Mouse (Mus musculus) heart, adult 9 months (tissue): Measurements from ENCODE around the gene Minpp1.

ENCODE experiments used
- DNase-seq, 2 experiments: peaks; one replicate each; pipeline ENCODE4 v3.0.0; 2022; ENCODE audit warnings: low spot score in 2 of 2

The Minpp1 gene

DNA sequence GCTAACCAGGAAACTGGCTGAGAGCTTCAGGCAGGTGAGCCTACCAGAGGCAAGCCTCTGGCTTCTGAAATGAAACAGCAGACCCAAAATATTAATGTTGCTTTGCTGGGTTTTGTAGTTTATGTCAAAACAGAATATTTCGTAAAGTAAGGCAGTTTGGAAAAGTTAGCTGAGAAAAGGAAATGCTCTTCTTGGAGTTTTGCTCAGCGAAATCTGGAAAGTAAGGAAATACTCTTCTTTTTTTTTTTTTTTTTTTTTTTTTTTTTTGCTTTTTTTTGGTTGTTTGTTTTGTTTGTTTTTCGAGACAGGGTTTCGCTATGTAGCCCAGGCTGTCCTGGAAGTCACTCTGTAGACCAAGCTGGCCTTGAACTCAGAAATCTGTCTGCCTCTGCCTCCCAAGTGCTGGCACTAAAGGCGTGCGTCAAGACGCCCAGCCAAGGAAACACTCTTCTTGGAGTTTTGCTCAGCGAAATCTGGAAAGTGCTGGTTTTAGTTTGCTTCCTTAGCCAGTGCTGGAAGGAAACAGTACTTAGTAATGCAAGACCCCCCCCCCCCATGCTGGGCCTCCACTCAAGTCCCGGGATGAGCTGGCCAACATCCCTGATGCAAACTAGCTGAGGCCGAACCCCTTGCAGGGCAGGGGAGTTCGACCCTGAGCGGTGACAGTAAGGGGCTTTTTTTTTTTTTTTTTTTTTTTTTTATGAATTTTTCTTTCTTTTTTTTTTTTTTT lies 3.8 kb downstream of the Minpp1 start:
- DNase-seq = no peak

- DNase-seq = no peak
These were observed 5.4 kb downstream of the Minpp1 start for GRCm38 (mm10) chr19:32490976-32491375.

- DNase-seq = no peak
These were observed 6.8 kb downstream of the Minpp1 start for GRCm38 (mm10) chr19:32492339-32492738.

- DNase-seq = no peak
These were observed 7.4 kb downstream of the Minpp1 start for GRCm38 (mm10) chr19:32492981-32493380.

DNA sequence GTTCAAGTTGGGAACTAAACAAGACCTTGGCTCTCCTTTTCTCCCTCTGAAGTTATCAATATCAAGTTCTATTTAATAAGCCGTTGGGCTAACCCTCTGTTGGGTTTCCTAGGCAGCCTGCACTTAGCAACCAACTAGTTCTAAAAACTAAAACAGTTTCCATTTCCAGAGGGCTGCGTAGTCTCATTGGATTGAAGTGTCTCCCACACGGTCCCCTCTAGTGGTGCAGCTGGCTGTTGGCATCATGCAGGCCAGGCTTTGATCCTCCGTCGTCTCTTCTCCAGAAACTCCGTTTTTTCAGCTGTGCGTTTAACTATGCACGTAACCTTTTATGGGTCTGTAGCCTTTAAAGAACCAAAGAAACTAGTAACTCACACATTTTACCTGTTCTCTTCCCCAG lies 7.9 kb downstream of the Minpp1 start:
- no peak for DNase-seq

GRCm38 (mm10) chr19:32494611-32495010 lies 9.0 kb downstream of the Minpp1 start:
- no peak for DNase-seq

DNA sequence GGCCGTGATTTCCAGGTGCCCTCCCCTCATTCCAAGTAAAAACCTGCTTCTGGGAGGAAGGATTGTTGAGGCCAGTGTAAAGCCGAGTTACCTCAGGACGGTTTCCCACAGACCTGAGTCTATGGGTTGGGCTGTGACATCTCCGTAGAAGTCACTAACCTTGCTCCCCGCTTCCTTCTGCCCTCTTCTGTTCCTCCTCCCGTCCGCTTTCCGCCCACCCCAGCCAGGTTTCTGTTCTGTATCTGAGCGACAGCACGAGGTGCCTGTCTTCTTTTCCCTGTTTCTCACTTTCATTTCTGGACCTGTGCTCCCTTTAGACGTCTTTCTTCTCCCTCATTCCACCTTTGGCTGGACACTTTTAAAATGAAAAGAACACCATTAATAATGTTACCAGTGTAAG lies 9.5 kb downstream of the Minpp1 start:
- DNase-seq = no peak

- no peak for DNase-seq
These were observed 11.8 kb downstream of the Minpp1 start for GRCm38 (mm10) chr19:32497411-32497810.

- DNase-seq = no peak
These were observed 12.4 kb downstream of the Minpp1 start for GRCm38 (mm10) chr19:32498002-32498401.

DNA sequence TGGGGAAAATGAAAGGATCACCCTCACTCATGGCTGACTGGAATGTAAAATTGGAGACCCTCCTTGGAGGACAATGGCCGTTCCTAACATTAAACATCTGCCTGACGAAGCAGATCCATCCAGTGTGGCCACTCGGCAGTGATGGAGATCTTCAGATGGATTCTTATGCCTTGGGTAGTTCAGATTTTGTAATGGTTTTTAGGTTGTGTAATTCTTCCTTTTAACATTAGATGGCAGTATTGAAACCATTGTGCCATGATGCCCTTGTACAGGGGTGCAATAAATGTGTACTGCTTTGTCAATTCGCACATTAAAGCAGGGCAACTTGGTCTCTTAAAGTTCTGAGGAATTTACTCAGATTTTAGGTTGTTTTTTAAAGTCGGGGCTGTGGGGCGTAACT lies 15.8 kb downstream of the Minpp1 start:
- DNase-seq = no peak

GRCm38 (mm10) chr19:32506081-32506480 lies 20.5 kb downstream of the Minpp1 start:
- DNase-seq = no peak

- no peak for DNase-seq
These were observed 20.9 kb downstream of the Minpp1 start for GRCm38 (mm10) chr19:32506514-32506913.

DNA sequence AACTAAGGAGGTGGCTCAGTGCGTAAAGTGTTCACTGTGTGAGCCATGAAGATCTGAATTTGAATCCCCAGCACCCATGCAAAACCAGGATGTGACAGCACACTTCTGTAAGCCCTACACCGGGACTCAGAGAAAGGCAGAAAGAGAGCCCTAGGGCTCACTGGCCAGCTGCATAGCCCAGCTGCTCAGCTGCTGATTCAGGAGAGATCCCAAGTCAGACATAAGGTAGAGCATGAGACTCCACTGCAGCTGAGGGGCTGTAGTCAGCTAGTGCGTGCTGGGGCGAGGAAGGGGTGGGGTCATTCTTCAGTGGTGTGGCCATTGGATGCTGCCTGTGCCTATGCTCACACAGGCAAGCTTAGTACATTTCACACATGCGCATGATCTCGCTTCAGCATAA lies 21.5 kb downstream of the Minpp1 start:
- no peak for DNase-seq

- no peak for DNase-seq
These were observed 22.0 kb downstream of the Minpp1 start for GRCm38 (mm10) chr19:32507526-32507925.

GRCm38 (mm10) chr19:32510267-32510666 lies 24.7 kb downstream of the Minpp1 start:
- no peak for DNase-seq

GRCm38 (mm10) chr19:32510962-32511361 lies 25.4 kb downstream of the Minpp1 start:
- no peak for DNase-seq

GRCm38 (mm10) chr19:32512518-32512917 lies 26.9 kb downstream of the Minpp1 start:
- no peak for DNase-seq

- no peak for DNase-seq
These were observed 31.0 kb downstream of the Minpp1 start for GRCm38 (mm10) chr19:32516575-32516974.

DNA sequence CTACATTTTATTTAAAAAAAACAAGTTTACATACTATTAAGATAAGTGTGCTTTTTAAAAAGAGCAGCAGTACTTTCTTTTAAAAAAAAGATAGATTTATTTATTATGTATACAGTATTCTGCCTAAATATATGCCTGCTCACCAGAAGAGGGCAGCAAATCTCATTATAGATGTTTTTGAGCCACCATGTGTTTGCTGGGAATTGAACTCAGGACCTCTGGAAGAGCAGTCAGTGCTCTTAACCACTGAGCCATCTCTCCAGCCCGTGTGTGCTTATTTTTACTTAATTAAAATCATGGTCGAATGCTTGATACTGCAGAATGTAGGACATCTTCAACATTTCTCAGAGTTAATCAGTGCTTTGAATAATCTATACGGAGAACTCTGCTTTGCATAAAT lies 35.9 kb downstream of the Minpp1 start:
- DNase-seq = no peak

DNA sequence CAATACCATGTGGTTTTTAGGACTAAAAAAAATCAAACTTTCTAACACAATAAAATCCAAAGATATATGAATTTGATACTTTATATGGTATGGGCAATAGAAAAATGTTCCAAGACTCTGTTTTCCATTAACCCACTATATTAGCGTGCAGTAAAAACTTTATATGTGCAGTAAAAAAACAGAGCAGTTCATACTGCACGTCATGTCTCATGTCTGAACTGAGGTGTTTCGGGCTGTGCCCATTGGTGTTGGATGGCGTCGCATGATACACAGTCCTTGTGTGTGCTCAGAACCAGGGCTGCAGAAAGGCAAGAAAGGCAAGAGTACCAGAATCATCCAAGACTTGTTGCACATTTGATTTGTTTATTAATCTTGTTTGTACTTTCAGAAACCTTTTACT lies 36.7 kb downstream of the Minpp1 start:
- no peak for DNase-seq

GRCm38 (mm10) chr19:32522753-32523307 lies 37.3 kb downstream of the Minpp1 start:
- no peak for DNase-seq

DNA sequence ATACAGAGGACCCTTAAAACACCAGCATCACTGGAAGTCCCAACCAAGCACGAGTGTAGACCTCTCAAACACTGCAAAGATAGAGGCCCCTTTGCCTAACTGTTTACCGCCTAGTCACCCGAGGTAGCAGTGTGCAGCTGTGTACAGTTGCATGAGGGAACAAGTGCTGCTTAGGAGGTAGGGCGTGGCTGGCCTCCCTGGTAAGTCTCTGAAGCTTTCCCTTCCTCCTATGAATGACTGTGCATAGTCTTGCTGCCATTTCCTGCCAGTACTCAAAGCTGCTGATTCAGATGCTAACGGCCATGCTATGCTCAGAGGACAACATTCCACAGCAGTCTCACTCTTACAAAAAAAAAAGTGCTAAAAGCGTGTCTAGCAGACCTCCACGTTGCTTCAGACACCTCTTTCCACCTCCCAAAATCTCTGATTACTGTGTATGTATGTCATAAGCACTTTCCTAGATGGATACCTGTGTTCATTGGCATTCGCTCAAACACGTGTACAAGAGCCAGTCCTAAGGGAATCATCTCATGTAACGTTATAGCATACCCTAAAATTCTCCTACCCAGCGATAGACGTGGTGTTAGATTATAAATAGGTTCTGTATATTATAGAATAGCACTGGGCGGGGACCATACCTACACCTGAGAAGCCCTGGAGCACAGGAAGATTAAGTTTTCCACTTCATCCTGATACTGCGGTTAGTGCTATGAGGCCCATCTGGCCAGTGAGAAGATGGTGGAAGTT lies 38.4 kb downstream of the Minpp1 start:
- no peak for DNase-seq

- DNase-seq = no peak
These were observed 38.9 kb downstream of the Minpp1 start for GRCm38 (mm10) chr19:32524516-32524860.
